Mouse (Mus musculus): ENCODE measurements at regions not wholly inside any gene's neighbourhood (a gene's known extent, or its start where the extent isn't known, plus 50 kb on each side); places are given as distances from the start of the nearest gene placed in this dataset.

- TF ChIP-seq CTCF (IDR thresholded peaks at IDR 0.05; ENCODE audit: borderline replicate concordance, insufficient read depth, low read depth, low read length) (no peak), POLR2A (IDR thresholded peaks at IDR 0.05; ENCODE audit: borderline replicate concordance, insufficient read depth, low read length) (no peak)
These were observed 63.5 kb upstream of the Cdh6 start for GRCm38 (mm10) chr15:13236869-13237507.

Measured in cerebellum, adult 2 months (tissue).